Comparison of ENCODE assay signal across 22 mouse cellular contexts in genomic region chr2:65393061-65393460, GRCm38 (mm10). TPM values are rescaled to one million over a fixed set of nuclear protein-coding genes. Genes with fewer than 3 reads are reported as not detected.
A peak's percentile ranks its signal among the peaks of the same experiment; 100 is the strongest.
DNase-seq lines count a peak whose midpoint lies in the region; ATAC-seq lines count a peak whose summit lies in the region.
"Had no signal": no experiment of that assay in that cellular context is flagged by ENCODE, and none has a peak within 500 bp of the region (broad histone marks: within the 10 kb centered on the region; RNA-seq: fewer than 3 reads in every experiment).

No protein-coding gene starts in this region.

- H3K4me3 ChIP-seq in hindbrain, embryonic 11.5 days (ENCODE audit: low read depth, low read length), result no peak overlapping the region
- no peak overlapping the region for H3K4me3 ChIP-seq in hindbrain, embryonic 16.5 days (ENCODE audit: low read length)
- H3K4me3 ChIP-seq in neural tube, embryonic 13.5 days, result no peak overlapping the region
- no peak overlapping the region for H3K4me3 ChIP-seq in embryonic facial prominence, embryonic 14.5 days (ENCODE audit: low read depth, low read length)
- H3K4me3 ChIP-seq: forebrain, embryonic 13.5 days; hindbrain, embryonic 15.5 days; lung, embryonic 15.5 days had no signal

- DNase-seq in hindbrain, embryonic 11.5 days (ENCODE audit: low spot score), result peak; percentile 9
- DNase-seq in neural tube, embryonic 10.5 days (ENCODE audit: extremely low spot score, low spot score), result no peak
- no peak for DNase-seq in embryonic facial prominence, embryonic 14.5 days (ENCODE audit: low spot score)
- peak; percentile 12 for DNase-seq in retina, postnatal 1 day
- no peak for DNase-seq in layer of hippocampus, adult 8-10 months (ENCODE audit: low spot score in 2 of 2)
- no peak for DNase-seq in left cerebral cortex, adult 9 months (ENCODE audit: low spot score in 2 of 2)
- DNase-seq: adrenal gland, postnatal 25 days; cerebellum, adult 18-20 months; gastrocnemius, postnatal 14 days; heart, adult 18-20 months; layer of hippocampus, postnatal 36 days; lung, postnatal 4 days; right cerebral cortex, postnatal 4 days had no signal

- H3K9me3 ChIP-seq in hindbrain, embryonic 11.5 days (ENCODE audit: control insufficient read depth, low read length), result no peaks in the 10 kb centered on the region
- no peaks in the 10 kb centered on the region for H3K9me3 ChIP-seq in hindbrain, embryonic 16.5 days (ENCODE audit: control insufficient read depth, low read length)
- H3K9me3 ChIP-seq in neural tube, embryonic 13.5 days, result no peaks in the 10 kb centered on the region
- no peaks in the 10 kb centered on the region for H3K9me3 ChIP-seq in embryonic facial prominence, embryonic 14.5 days (ENCODE audit: control insufficient read depth, low read length)
- H3K9me3 ChIP-seq: forebrain, embryonic 13.5 days; hindbrain, embryonic 15.5 days; lung, embryonic 15.5 days had no signal

- no peaks in the 10 kb centered on the region for H3K36me3 ChIP-seq in hindbrain, embryonic 11.5 days (ENCODE audit: control insufficient read depth, insufficient read depth, low read length)
- no peaks in the 10 kb centered on the region for H3K36me3 ChIP-seq in hindbrain, embryonic 16.5 days (ENCODE audit: control insufficient read depth, insufficient read depth, low read length)
- H3K36me3 ChIP-seq in neural tube, embryonic 13.5 days, result no peaks in the 10 kb centered on the region
- H3K36me3 ChIP-seq in embryonic facial prominence, embryonic 14.5 days (ENCODE audit: control insufficient read depth, insufficient read depth, low read length), result no peaks in the 10 kb centered on the region
- H3K36me3 ChIP-seq: hindbrain, embryonic 15.5 days; lung, embryonic 15.5 days had no signal

- ATAC-seq in hindbrain, embryonic 11.5 days (ENCODE audit: low FRiP score), result peak; percentile 53; the same call in 1 of the 2 replicates
- no peak; the same call in 1 of the 2 replicates for ATAC-seq in hindbrain, embryonic 16.5 days
- ATAC-seq in neural tube, embryonic 13.5 days (ENCODE audit: low read depth), result 0 out of 2 replicates have a peak, but pooled peaks have one; percentile 61
- ATAC-seq in embryonic facial prominence, embryonic 14.5 days (ENCODE audit: low read depth), result peak; percentile 65
- ATAC-seq: activated CD4-positive, CD25-positive, alpha-beta regulatory T cell, adult 4 months; forebrain, embryonic 13.5 days; intestine, postnatal 0 days had no signal

- no peak overlapping the region for H3K9ac ChIP-seq in hindbrain, embryonic 11.5 days (ENCODE audit: low read depth, low read length)
- no peak overlapping the region for H3K9ac ChIP-seq in hindbrain, embryonic 16.5 days (ENCODE audit: low read depth, low read length)
- H3K9ac ChIP-seq in neural tube, embryonic 13.5 days, result no peak overlapping the region
- no peak overlapping the region for H3K9ac ChIP-seq in embryonic facial prominence, embryonic 14.5 days (ENCODE audit: low read depth, low read length)
- H3K9ac ChIP-seq: forebrain, embryonic 13.5 days; hindbrain, embryonic 15.5 days; liver, embryonic 14.5 days; lung, embryonic 15.5 days had no signal

- no peaks in the 10 kb centered on the region for H3K27me3 ChIP-seq in hindbrain, embryonic 11.5 days (ENCODE audit: control insufficient read depth, insufficient read depth, low read length)
- H3K27me3 ChIP-seq in hindbrain, embryonic 16.5 days (replicated peaks; ENCODE audit: control insufficient read depth, insufficient read depth, low read length), result no peaks in the 10 kb centered on the region
- no peaks in the 10 kb centered on the region for H3K27me3 ChIP-seq in neural tube, embryonic 13.5 days
- no peaks in the 10 kb centered on the region for H3K27me3 ChIP-seq in embryonic facial prominence, embryonic 14.5 days (replicated peaks; ENCODE audit: control insufficient read depth, insufficient read depth, low read length)
- H3K27me3 ChIP-seq: forebrain, embryonic 13.5 days; hindbrain, embryonic 15.5 days; lung, embryonic 15.5 days had no signal

- H3K27ac ChIP-seq in hindbrain, embryonic 11.5 days (ENCODE audit: low read depth, low read length), result no peak overlapping the region
- H3K27ac ChIP-seq in hindbrain, embryonic 16.5 days (ENCODE audit: low read depth, low read length), result no peak overlapping the region
- no peak overlapping the region for H3K27ac ChIP-seq in neural tube, embryonic 13.5 days (replicated peaks)
- no peak overlapping the region for H3K27ac ChIP-seq in embryonic facial prominence, embryonic 14.5 days (replicated peaks; ENCODE audit: low read depth, low read length)
- H3K27ac ChIP-seq: forebrain, embryonic 13.5 days; hindbrain, embryonic 15.5 days; liver, embryonic 14.5 days; lung, embryonic 15.5 days had no signal

- H3K4me1 ChIP-seq in hindbrain, embryonic 11.5 days (replicated peaks; ENCODE audit: control insufficient read depth, insufficient read depth, low read length), result no peaks in the 10 kb centered on the region
- H3K4me1 ChIP-seq in hindbrain, embryonic 16.5 days (ENCODE audit: control insufficient read depth, insufficient read depth, low read depth, low read length), result no peaks in the 10 kb centered on the region
- H3K4me1 ChIP-seq in neural tube, embryonic 13.5 days (replicated peaks), result no peaks in the 10 kb centered on the region
- no peaks in the 10 kb centered on the region for H3K4me1 ChIP-seq in embryonic facial prominence, embryonic 14.5 days (ENCODE audit: control insufficient read depth, insufficient read depth, low read length)
- H3K4me1 ChIP-seq: forebrain, embryonic 13.5 days; hindbrain, embryonic 15.5 days; lung, embryonic 15.5 days had no signal

- H3K4me2 ChIP-seq in hindbrain, embryonic 11.5 days (replicated peaks; ENCODE audit: low read depth, low read length), result no peak overlapping the region
- H3K4me2 ChIP-seq in hindbrain, embryonic 16.5 days (ENCODE audit: low read length), result no peak overlapping the region
- no peak overlapping the region for H3K4me2 ChIP-seq in neural tube, embryonic 13.5 days
- no peak overlapping the region for H3K4me2 ChIP-seq in embryonic facial prominence, embryonic 14.5 days (ENCODE audit: low read depth, low read length)
- H3K4me2 ChIP-seq: forebrain, embryonic 13.5 days; hindbrain, embryonic 15.5 days; lung, embryonic 15.5 days had no signal

- 71% methylated on average over 4 of the region's 4 CpGs for WGBS in hindbrain, embryonic 11.5 days
- WGBS in hindbrain, embryonic 16.5 days, result 50% methylated on average over 4 of the region's 4 CpGs
- WGBS in neural tube, embryonic 13.5 days, result 62% methylated on average over 4 of the region's 4 CpGs
- 72% methylated on average over 4 of the region's 4 CpGs for WGBS in embryonic facial prominence, embryonic 14.5 days

RNA-seq across cellular contexts. Expression of gene Slc38a11, which starts 29.2 kb away (rescaled TPM):
- 0.22 and 0.73 TPM in 2 replicates for polyA plus RNA-seq in hindbrain, embryonic 11.5 days (2014; fragmentation: Nextera tagmentation; extraction: Ambion mirVana)
- 1.5 and 1.7 TPM in 2 replicates for polyA plus RNA-seq in hindbrain, embryonic 16.5 days (2015; fragmentation: Nextera tagmentation; extraction: Ambion mirVana)
- polyA plus RNA-seq in neural tube, embryonic 13.5 days (2015; fragmentation: Nextera tagmentation; extraction: Ambion mirVana), result 0.22 and 1.5 TPM in 2 replicates
- polyA plus RNA-seq in embryonic facial prominence, embryonic 14.5 days (2014; fragmentation: Nextera tagmentation; extraction: Ambion mirVana), result 0.58 and 0.73 TPM in 2 replicates
- 1 to 10 TPM; 2.6 to 4.7 (median 3.2) TPM for total RNA-seq in layer of hippocampus, adult 8-10 months (2022)
- polyA plus RNA-seq: activated CD4-positive, CD25-positive, alpha-beta regulatory T cell, adult 4 months; liver, embryonic 14.5 days; thymus, postnatal 0 days had no signal

Comparison
In these comparisons a context has a peak if more than half of its experiments do, and no peak if none do; other contexts are left out.
1. DNase-seq: peak in hindbrain, embryonic 11.5 days (single experiment) and retina, postnatal 1 day (single experiment); none in neural tube, embryonic 10.5 days (single experiment), embryonic facial prominence, embryonic 14.5 days (single experiment), layer of hippocampus, adult 8-10 months (0 of 2) and left cerebral cortex, adult 9 months (0 of 2).